Mouse (Mus musculus): Measurements from ENCODE around the gene Lypd8. TPM values are rescaled to one million over a fixed set of nuclear protein-coding genes. Genes with fewer than 3 reads are reported as not detected.
"Not testable (repeated sequence)": the region's sequence is repeated elsewhere in the genome, so short reads cannot be mapped to it uniquely, and the experiment has no call there.

The Lypd8 gene
- total RNA-seq (2021) = not detected
- long read RNA-seq = 0 reads

GRCm38 (mm10) chr11:58378763-58379278 lies at the start of gene Lypd8:
Gene Lypd8 (plus strand): TSS chr11:58379043.
- DNase-seq (ENCODE audit: low spot score in 2 of 2) = peak in 1 of 2 experiments; percentile 26

GRCm38 (mm10) chr11:58329906-58330275 lies 49.0 kb upstream of the Lypd8 start:
- no peak for DNase-seq (ENCODE audit: low spot score in 2 of 2)

GRCm38 (mm10) chr11:58330276-58331148 lies 48.3 kb upstream of the Lypd8 start, which contains the start of the genes Zfp672 and Sh3bp5l:
Gene Zfp672 (minus strand): TSS chr11:58330339.
Gene Sh3bp5l (plus strand): TSS chr11:58330724.
- peak; percentile 89 for DNase-seq (ENCODE audit: low spot score in 2 of 2)

GRCm38 (mm10) chr11:58331149-58331495 lies 47.7 kb upstream of the Lypd8 start:
- no peak for DNase-seq (ENCODE audit: low spot score in 2 of 2)

GRCm38 (mm10) chr11:58331546-58331945 lies 47.3 kb upstream of the Lypd8 start:
- DNase-seq (ENCODE audit: low spot score in 2 of 2) = no peak

- no peak for DNase-seq (ENCODE audit: low spot score in 2 of 2)
Observed at GRCm38 (mm10) chr11:58334746-58335145, 44.1 kb upstream of the Lypd8 start.

GRCm38 (mm10) chr11:58346745-58347144 lies 32.1 kb upstream of the Lypd8 start:
- DNase-seq (ENCODE audit: low spot score in 2 of 2) = no peak

GRCm38 (mm10) chr11:58350628-58351027 lies 28.2 kb upstream of the Lypd8 start:
- no peak for DNase-seq (ENCODE audit: low spot score in 2 of 2)

GRCm38 (mm10) chr11:58351179-58351578 lies 27.7 kb upstream of the Lypd8 start:
- no peak for DNase-seq (ENCODE audit: low spot score in 2 of 2)

- no peak for DNase-seq (ENCODE audit: low spot score in 2 of 2)
Observed at GRCm38 (mm10) chr11:58352681-58353548, 25.9 kb upstream of the Lypd8 start.

GRCm38 (mm10) chr11:58353709-58354108 lies 25.1 kb upstream of the Lypd8 start:
- DNase-seq (ENCODE audit: low spot score in 2 of 2) = no peak

GRCm38 (mm10) chr11:58354476-58354875 lies 24.4 kb upstream of the Lypd8 start:
- DNase-seq (ENCODE audit: low spot score in 2 of 2) = no peak

GRCm38 (mm10) chr11:58354927-58355326 lies 23.9 kb upstream of the Lypd8 start:
- no peak for DNase-seq (ENCODE audit: low spot score in 2 of 2)

- DNase-seq (ENCODE audit: low spot score in 2 of 2) = no peak
Observed at GRCm38 (mm10) chr11:58357042-58357441, 21.8 kb upstream of the Lypd8 start.

GRCm38 (mm10) chr11:58357844-58358534 lies 20.9 kb upstream of the Lypd8 start:
- no peak for DNase-seq (ENCODE audit: low spot score in 2 of 2)

- DNase-seq (ENCODE audit: low spot score in 2 of 2) = not testable (repeated sequence)
Observed at GRCm38 (mm10) chr11:58362562-58362961, 16.3 kb upstream of the Lypd8 start.

- DNase-seq (ENCODE audit: low spot score in 2 of 2) = no peak
Observed at GRCm38 (mm10) chr11:58364454-58364853, 14.4 kb upstream of the Lypd8 start.

GRCm38 (mm10) chr11:58366191-58366590 lies 12.7 kb upstream of the Lypd8 start:
- DNase-seq (ENCODE audit: low spot score in 2 of 2) = not testable (repeated sequence)

GRCm38 (mm10) chr11:58377273-58377672 lies 1.6 kb upstream of the Lypd8 start:
- DNase-seq (ENCODE audit: low spot score in 2 of 2) = no peak

GRCm38 (mm10) chr11:58377686-58378085 lies 1.2 kb upstream of the Lypd8 start:
- DNase-seq (ENCODE audit: low spot score in 2 of 2) = no peak

- DNase-seq (ENCODE audit: low spot score in 2 of 2) = no peak
Observed at GRCm38 (mm10) chr11:58379516-58379915, 673 bp downstream of the Lypd8 start.

Data from layer of hippocampus, postnatal 10 days (tissue).